Mouse (Mus musculus): ENCODE data around the gene Marveld3.

The Marveld3 gene

DNA sequence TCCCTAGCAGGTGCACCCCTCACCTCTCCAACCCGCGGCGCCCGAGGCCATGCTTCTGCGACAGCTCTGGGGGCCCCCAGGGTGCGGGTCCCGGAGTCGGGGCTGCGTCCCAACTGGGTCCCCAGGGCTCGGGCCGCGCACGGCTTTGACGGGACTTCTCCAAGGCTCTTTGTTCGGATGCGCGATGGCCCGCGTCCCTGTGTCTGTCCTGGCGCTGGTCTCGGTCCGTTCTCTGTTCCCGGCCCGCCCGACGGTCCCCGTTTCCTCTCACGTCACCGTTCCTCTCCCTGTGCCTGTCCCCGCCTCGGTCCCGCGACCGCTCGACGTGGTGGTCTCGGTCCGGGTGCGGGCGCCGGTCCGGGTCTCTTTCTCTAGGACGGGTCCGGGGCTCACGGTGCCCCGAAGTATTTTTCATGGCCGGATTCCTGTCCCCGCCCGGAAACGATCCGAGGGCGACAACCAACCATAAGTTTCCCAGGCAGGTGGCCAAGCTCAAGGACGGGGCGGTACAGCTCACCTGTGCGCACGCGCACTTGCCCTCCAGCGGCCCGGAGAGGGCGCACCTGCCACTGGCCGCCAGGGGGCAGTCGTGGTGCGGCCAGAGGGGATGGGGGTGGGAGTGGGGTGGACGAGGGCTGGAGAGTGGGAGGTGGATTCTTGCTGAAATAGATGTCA is at the start of gene Marveld3:
Gene Marveld3 (minus strand): TSS at position 511 of the 675 bp plus-strand sequence.
- DNase-seq (ENCODE audit: low spot score in 2 of 2) = no peak

DNA sequence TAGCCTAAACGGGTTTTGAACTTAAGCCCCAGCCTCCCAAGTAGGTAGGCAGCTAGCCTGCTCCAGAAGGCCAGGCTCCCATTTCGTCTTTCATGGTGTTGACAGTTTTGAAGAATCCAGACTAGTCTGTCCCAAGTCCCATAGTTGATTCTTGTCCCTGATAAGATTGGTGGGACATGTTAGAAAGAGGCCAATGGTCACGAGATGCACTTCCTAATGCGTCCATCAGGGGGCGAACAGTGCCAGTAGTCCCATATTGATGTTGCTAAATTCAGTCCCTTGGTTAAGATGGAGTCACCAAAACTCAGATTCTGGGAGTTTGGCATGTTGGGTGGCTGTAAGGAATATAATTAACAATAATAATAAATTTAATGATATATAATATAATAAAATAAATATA is 48.9 kb upstream of the Marveld3 start:
- no peak for DNase-seq (ENCODE audit: low spot score in 2 of 2)

DNA sequence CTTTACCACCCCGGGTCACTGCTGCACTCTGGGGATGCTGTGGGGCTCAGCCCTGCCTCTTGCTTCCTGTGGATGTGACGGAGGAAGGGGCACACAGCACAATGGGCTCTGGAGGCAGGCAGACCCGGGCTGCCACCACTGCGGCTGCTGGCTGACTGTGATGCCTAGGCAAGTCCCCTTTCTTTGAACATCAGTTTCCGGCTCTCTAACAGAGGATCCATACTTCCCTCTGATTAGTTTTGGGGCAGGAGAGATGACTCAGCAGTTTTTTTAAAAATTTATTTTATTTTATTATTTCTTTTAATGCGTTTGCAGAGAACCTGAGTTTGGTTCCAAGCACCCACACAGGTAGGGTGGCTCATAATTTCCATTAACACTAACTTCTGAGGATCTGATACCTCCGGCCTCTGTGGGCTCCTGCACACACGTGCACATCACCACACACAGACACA is 47.0 kb upstream of the Marveld3 start:
- no peak for DNase-seq (ENCODE audit: low spot score in 2 of 2)

DNA sequence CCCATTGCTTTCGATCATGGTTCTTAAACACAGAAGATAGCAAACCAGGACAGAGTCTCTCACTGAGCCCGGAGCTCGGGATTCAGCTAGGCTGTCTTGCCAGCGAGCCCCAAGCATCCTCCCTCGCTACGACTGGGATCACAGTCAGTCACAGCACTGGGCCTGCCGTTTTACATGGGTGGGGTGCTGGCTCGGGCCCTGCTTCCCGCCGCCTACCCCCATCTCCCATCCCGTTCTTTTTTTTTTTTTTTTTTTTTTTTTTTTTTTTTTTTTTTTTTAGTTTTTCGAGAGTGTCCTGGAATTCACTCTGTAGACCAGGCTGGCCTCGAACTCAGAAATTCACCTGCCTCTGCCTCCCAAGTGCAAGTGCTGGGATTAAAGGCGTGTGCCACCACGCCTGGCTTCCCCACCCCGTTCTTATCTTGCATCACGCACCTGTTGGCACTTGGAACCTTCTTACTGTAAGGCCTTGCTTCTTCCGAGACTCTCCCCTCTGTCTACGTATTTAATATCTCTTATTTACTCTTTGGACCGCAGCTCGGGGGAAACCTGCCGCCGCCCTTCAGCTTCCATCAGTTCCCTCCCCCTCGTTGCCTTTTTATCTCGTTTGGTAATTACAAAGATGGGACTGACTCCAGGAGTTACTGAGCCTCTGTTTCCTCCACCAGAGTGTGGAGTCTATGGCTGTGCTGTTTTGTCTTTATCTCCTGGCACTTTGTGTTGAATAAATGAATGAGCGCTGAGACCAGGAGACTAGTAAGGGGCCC is 46.4 kb upstream of the Marveld3 start:
- no peak for DNase-seq (ENCODE audit: low spot score in 2 of 2)

DNA sequence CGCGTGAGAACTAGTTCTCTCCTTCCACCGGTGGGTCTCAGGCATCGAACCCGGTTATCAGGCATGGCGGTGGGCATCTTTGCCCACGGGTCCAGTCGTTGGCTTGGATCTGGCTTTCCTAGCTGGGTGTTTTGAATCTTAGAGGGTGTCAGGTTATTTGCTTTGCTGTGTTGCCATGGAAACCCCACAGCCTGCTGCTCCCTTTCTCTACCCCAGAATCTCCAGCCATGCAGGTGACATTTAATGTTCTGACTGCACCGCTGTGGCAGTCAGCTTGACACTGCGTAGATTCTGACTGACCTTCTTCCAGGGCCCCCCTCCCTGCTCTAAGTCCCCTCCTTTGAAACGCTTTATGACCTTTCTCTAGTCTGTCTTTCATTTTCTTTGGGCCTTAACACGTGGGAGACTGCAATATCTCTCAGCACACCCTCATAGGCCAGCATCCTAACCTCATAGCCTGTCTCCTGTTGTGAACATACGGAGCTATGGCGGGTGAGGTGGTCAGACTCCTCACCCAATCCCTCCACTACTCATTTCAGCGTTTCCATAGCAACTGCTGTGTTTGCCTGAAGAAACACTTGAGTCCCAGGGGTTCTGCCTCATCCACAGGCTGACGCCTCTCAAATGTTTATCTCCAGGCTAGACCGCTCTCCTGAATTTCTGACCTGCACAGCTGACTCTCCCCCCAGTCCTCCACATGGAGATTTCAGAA is 44.5 kb upstream of the Marveld3 start:
- peak in 1 of 2 experiments; percentile 57 for DNase-seq (ENCODE audit: low spot score in 2 of 2)

DNA sequence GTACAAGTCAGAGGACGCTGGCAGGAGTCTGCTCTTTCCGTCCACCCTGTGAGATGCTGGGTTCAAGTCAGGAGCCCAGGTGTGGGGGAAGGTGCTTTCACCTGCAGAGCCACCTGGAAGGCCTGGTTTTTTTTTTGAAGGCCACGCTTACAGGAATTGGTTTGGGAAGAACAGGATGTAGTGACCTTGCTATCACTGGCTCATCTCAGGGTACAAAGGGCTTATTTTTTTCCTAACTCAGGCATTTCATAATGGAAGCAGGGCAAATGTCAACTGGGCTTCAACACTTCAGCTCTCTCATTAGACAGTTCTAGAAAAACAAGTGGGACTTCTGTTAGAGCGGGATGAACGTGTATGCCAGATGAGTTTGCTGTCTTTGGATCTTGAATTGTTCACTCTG is 42.3 kb upstream of the Marveld3 start:
- DNase-seq (ENCODE audit: low spot score in 2 of 2) = no peak

DNA sequence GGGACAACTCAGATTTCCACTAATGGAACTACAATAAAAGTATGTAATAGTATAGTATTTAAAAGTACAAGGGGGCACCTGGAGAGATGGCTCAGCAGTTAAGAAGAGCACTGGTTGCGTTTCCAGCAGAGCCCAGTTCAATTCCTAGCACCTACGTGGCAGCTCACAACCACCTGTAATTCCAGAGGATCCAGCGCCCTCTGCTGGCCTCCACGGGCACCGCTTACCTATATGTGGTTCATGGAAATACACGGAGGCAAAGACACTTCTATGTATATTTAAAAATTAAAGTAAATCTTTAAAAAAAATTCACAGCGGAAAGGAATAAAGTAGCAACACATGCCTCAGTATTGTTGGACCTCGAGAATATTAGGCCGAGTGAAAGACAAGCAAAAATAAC is 41.0 kb upstream of the Marveld3 start:
- DNase-seq (ENCODE audit: low spot score in 2 of 2) = no peak

DNA sequence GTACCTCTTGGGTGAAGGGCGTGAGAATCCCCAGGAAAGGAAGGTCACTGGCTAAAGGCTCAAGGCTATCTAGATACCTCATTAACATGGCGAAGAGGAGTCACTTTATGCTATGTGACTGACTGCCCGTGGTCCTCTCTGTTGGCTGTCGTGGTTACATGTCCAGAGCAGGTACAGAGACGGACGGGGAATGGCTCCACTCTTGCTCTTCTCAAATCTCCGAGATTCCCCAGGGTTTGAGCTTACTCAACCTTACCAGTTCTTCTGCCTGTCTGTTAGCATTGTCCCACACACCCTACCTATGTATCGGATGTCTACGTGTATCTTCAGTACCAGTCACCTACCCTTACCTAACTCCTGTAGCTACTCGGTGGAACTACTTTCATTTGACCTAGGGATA is 38.0 kb upstream of the Marveld3 start:
- no peak for DNase-seq (ENCODE audit: low spot score in 2 of 2)

DNA sequence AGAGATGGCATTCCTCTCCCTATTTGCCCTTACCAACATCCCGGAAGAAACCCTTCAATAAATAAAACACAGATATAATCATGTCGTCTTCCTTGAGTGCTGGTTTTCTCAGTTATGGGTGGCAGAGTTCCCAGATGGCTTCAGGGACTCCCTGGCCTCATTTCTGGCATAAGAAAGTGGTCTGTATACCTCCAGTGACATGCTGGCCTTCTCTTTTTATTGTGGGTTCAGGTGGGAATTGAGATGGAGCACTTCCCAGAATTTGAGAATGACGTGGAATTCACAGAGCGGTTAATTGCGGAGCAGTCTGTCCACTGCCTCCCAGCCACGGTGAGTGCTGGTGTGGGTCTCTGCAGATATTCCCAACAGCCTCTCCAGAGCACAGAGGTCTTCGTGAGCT is 36.1 kb upstream of the Marveld3 start:
- DNase-seq (ENCODE audit: low spot score in 2 of 2) = no peak

DNA sequence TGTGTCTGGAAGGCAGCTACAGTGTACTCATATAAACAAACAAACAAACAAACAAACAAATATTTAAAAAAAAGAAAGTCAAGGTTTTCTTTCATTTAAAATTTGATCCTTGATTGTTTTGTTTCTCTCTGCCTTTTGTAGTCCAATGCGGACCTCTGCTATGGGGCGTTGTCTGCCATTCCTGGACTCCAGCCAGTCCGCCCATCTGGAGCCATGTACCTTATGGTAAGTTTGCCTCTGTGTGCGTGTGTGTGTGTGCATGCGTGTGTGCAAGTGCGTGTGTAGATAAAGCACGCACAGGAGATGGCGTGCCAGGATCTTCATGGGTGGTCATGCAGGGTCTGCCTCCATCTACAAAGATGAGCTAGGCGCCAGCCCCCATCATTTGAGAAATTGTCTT is 35.4 kb upstream of the Marveld3 start:
- no peak for DNase-seq (ENCODE audit: low spot score in 2 of 2)

DNA sequence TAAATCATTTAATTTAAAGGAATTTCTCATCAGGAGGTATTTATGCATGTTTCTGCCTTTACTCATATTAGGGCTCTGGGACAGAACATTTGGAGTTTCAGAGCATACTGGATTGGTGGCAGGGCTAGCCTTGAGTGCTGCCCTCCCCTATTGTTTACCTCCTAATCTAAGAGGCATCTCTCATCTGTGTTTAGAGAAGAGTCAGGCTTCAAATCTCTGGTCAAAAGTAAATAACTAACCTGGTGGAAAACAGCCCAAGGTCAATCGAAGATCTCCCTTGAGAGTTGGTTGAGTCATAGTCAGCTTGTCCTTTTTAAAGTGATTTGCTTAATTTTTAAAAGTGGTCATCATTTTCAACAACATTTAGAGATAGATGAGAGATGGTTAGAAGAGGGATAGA is 30.9 kb upstream of the Marveld3 start:
- no peak for DNase-seq (ENCODE audit: low spot score in 2 of 2)

DNA sequence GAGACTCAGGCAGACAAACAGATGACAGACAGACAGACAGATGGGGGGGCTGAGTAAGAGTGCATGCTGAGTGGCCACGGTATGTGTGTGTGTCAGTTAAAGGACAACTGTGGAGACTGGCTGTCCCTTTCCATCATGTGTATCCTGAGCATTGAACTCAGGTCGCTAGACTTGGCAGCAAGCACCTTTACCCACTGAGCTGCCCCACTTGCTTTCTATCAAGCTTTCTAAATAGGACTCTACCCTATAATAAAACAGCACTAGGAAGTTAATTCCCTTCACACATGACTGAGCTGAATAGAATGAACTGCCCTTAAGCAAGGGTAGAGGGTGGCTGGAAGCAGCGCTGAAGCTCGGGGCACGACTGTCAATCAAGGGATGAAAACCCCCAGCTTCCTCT is 30.2 kb upstream of the Marveld3 start:
- DNase-seq (ENCODE audit: low spot score in 2 of 2) = no peak

DNA sequence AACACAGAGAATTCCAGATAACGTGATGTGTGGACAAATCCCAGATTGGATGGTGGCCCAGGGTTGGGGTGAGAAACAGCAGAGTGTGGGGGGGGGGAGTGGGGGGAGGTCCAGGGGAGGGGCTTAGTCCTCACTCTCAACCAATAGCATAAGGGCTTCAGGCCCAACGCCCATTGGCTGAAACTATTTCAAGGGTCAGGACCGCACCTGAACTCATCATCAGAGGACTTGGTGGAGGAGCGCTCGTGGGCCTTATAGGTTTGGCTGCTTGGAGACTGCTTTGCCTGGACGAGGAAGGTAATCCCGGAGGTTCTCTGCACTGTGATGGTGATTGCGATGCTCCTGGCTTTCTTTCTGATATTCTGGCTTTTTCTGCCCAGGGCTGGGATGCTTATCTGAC is 28.2 kb upstream of the Marveld3 start, which contains the start of gene Tat:
Gene Tat (plus strand): TSS at position 214 of the 400 bp plus-strand sequence.
- DNase-seq (ENCODE audit: low spot score in 2 of 2) = no peak

DNA sequence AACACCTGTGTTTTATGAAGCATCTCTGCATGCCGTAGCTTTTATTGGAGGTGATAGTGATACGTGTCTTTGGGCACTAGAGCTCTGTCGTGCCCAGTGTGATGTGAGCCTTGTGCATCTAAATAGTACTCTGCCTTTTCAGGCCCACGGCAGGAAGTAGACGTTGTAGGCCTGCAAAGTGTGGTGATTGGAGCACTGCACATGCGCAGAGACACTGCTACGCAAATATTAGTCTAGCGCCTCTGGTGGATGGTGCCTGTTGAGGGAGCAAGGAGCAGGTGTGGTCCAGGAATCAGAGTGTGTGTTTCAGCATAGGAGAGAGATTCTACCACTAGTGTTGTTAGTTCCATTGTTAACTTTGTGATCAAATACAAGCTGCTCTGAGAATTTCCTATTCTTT is 27.1 kb upstream of the Marveld3 start:
- DNase-seq (ENCODE audit: low spot score in 2 of 2) = no peak

DNA sequence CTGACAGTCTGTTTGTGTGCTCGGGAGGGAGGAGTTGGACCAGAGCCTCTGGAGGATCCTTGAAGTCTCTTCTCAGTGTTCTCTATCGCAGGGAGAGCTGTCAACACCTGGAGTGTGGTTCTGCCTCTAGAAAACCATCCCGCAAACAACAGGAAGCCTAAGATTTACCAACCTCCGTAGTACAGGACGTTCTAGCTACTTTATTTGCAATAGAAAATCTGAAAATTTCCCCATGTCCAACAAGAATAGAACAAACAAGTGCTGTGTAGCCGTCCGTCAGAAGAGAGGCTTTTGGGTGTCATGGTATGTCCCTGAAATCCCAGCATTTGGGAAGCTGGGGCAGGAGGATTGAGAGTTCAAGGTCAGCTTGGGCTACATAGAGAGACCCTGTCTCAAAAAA is 25.8 kb upstream of the Marveld3 start:
- no peak for DNase-seq (ENCODE audit: low spot score in 2 of 2)

DNA sequence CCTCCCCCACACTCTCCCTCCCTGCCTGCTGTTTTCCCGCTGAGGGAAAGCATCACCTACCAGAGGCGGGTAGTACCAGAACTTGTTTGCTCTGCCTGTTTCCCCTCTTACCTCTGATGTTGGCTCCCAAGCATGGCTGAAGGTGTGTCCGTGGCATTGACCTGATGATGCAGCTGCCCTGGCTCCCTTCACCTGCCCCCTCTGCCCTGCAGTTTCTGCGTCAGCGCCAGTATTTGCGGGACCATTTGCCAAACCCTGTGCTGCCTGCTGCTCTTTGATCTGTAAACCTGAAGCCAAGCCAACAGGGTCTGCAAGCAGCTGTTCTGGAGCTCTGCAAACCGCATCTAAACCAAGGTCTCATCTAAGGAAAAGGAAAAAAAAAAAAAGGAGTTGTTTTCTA is 24.4 kb upstream of the Marveld3 start:
- no peak for DNase-seq (ENCODE audit: low spot score in 2 of 2)

DNA sequence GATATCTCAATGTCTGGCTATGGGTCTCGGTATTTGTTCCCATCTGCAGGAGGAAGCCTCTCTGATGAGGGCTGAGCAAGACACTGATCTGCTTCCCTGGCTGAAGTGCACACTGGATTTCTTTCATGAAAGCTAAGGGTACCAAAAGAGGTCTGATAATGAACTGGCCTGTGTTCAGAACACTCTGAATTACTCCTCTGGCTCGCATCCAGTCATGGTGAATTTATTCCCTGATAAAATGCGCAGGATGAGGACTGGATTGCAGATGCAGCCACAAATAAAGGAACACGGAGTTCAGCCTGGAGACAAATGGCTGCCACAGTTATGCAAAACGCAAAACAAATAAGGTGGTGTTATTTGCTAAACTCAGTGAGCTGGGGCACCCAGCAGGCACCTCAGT is 21.9 kb upstream of the Marveld3 start:
- DNase-seq (ENCODE audit: low spot score in 2 of 2) = peak; percentile 59 to 62

DNA sequence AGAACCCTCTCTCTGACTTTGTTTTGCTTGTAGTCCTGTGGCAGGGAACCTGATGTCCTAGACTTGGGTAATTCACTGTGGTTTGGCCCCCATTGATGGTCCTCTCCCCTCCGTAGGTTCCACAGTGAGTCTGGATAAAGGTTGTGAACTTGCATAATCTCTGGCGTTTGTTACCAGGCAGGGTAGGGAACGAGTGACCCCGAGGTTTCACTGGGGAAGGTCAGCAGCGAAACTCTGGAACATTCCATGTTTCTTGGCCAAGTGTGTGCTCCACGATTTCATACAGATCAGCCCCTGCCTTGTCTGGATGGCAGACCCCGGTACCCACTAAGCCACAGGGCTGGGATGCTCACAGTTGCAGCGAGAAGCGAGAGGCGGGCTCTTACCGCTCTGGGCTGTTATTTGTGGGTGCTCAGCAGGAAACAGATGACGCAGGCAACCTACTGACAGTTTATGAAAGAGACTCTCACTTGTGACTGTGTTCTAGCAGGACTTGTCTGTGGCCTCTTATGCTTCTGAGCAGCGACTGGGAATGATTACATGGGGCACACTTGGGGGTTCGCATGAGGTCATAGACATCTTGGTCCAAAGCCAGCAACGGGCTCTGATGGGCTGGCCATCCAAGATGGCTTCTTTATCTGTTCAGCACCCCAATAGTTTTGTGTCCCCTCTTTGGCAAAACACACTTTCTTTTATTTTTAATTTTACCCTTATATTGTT is 20.5 kb upstream of the Marveld3 start:
- DNase-seq (ENCODE audit: low spot score in 2 of 2) = peak in 1 of 2 experiments; percentile 43

DNA sequence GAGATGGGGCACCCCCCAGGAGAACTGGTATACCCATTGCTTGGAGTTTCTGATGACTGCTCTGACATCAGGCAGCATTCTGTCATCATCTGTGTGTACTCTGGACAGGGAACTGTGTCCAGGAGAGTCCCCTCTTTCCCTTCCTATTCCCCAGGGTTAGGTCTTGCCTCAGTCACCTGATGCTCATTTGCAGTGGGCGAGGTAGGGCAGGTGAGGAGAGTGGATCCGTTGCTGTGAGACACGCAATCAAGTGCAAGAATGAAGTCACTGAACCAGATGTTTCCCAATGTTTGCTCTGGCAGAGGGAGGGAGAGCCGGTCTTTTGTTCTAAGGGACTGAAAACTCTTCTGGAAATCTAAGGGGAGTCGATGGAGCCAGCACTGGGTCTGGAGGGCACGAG is 17.3 kb upstream of the Marveld3 start:
- no peak for DNase-seq (ENCODE audit: low spot score in 2 of 2)

DNA sequence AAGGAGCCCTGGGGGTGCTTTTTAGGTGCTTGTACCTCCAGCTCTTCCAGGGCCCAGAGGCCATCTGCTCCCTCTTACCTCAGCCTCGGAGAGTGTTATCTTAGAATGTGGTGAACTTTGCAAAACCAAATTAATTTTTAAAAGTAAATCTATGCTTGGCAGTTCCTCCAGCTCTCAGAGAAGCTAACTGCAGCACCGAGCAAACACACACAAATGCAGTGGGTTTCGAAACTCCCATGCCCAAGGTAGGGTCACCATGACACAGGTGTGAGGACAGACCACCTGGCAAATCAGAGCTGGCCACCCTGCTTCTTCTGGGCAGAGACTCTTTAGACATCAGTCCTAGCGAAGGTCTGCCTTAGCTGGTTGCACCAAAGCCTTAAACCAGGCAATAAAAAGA is 10.9 kb upstream of the Marveld3 start:
- DNase-seq (ENCODE audit: low spot score in 2 of 2) = no peak

DNA sequence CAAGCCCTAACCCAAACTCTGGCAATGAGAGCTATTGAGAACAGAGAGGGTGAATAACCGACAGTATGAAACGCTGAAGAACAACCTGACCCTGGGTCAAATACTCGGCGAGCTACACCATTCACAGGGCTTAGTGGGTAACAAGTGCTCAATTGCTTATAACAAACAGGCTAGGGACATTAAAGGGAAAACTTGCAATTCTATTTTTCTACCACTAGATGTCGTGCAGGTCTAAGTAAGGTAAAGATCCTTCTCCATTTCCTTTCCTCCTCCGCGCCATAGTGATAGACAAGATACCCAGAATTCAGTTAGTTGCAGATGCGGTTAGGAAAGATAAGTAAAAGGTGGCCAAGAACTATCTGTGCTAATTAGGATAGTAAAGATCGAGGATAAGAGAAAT is 8.3 kb upstream of the Marveld3 start:
- DNase-seq (ENCODE audit: low spot score in 2 of 2) = no peak

DNA sequence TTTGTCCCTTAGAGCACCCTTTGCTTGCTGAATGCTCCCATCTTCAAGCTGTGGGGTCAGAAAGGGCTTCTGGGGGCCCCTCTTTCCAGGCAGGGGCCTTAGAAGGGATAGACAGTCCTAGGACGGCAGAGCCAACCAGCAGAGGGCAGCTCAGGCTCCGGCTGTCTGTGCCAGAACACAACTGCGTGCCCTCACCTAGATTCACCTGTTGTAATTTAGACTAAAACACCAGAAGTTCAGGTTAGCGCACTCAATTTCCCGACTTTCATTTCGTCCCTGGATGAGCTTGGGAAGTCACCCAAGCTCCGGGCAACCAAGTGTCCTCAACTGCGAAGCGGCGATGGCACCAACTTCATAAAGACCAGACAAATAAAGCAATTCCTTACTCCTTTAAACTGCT is 6.8 kb upstream of the Marveld3 start:
- no peak for DNase-seq (ENCODE audit: low spot score in 2 of 2)

Measured in right cerebral cortex, postnatal 10 days (tissue).